Mouse (Mus musculus) lung, postnatal 4 days (tissue): ENCODE data around the gene Atp5f1.
"Not testable (repeated sequence)": the region's sequence is repeated elsewhere in the genome, so short reads cannot be mapped to it uniquely, and the experiment has no call there.

Source experiments
- DNase-seq, 2 experiments: peaks; one replicate each; pipeline ENCODE4 v3.0.0; 2021

Gene Atp5f1

GRCm38 (mm10) chr3:105929821-105930220 lies 30.1 kb downstream of the Atp5f1 start:
- no peak for DNase-seq

GRCm38 (mm10) chr3:105928781-105929180 lies 31.1 kb downstream of the Atp5f1 start:
- DNase-seq = no peak

GRCm38 (mm10) chr3:105928195-105928569 lies 31.7 kb downstream of the Atp5f1 start:
- no peak for DNase-seq

GRCm38 (mm10) chr3:105927561-105928194 lies 32.2 kb downstream of the Atp5f1 start:
- DNase-seq = no peak

- DNase-seq = no peak
Measured at GRCm38 (mm10) chr3:105924616-105925015, 35.3 kb downstream of the Atp5f1 start.

GRCm38 (mm10) chr3:105921959-105922358 lies 37.9 kb downstream of the Atp5f1 start:
- no peak for DNase-seq

GRCm38 (mm10) chr3:105920743-105921142 lies 39.2 kb downstream of the Atp5f1 start:
- not testable (repeated sequence) for DNase-seq

GRCm38 (mm10) chr3:105918355-105918745 lies 41.5 kb downstream of the Atp5f1 start:
- no peak for DNase-seq

- no peak for DNase-seq
Measured at GRCm38 (mm10) chr3:105917656-105918354, 42.1 kb downstream of the Atp5f1 start.

- not testable (repeated sequence) for DNase-seq
Measured at GRCm38 (mm10) chr3:105916455-105916854, 43.4 kb downstream of the Atp5f1 start.

GRCm38 (mm10) chr3:105915281-105915680 lies 44.6 kb downstream of the Atp5f1 start:
- DNase-seq = no peak

- DNase-seq = no peak
Measured at GRCm38 (mm10) chr3:105913839-105914681, 45.8 kb downstream of the Atp5f1 start.

- no peak for DNase-seq
Measured at GRCm38 (mm10) chr3:105912097-105912880, 47.6 kb downstream of the Atp5f1 start.

GRCm38 (mm10) chr3:105910519-105911190 lies 49.2 kb downstream of the Atp5f1 start:
- peak; percentile 68 to 76 for DNase-seq

GRCm38 (mm10) chr3:105908976-105909375 lies 50.9 kb downstream of the Atp5f1 start:
- DNase-seq = no peak

GRCm38 (mm10) chr3:105907956-105908655 lies 51.8 kb downstream of the Atp5f1 start:
- no peak for DNase-seq

GRCm38 (mm10) chr3:105904721-105905120 lies 55.2 kb downstream of the Atp5f1 start:
- DNase-seq = no peak

- no peak for DNase-seq
Measured at GRCm38 (mm10) chr3:105904213-105904612, 55.7 kb downstream of the Atp5f1 start.

GRCm38 (mm10) chr3:105901468-105901867 lies 58.4 kb downstream of the Atp5f1 start:
- DNase-seq = no peak

- DNase-seq = peak in 1 of 2 experiments; percentile 43
Measured at GRCm38 (mm10) chr3:105900716-105901115, 59.2 kb downstream of the Atp5f1 start.

- DNase-seq = no peak
Measured at GRCm38 (mm10) chr3:105900266-105900665, 59.6 kb downstream of the Atp5f1 start.
